Mouse (Mus musculus) retina, postnatal 7 days (tissue): Measurements from ENCODE around the gene Iyd.

Source experiments
- DNase-seq: peaks from one replicate; pipeline ENCODE4 v3.0.0-alpha.2; 2012; ENCODE audit warnings: low read depth, low spot score

The Iyd gene

DNA sequence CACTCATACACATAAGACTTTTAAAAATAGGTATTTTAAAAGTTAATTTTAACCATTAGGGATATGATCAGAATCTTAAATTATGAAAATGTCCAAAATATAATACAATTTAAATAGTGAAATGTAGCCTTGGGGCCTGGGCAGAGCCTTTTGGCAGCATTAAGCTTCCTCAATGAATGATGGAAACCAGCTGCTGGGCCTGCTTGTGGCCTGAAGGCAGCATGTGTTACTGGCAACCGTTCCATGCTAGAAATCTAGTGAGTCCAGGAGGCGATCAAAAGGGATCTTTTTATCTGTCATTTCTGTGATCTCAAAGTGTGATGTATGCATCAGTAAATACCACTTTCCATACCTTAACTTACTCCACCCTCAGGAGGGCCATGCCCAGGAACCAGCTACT, 9.3 kb downstream of the Iyd start:
- no peak for DNase-seq

DNA sequence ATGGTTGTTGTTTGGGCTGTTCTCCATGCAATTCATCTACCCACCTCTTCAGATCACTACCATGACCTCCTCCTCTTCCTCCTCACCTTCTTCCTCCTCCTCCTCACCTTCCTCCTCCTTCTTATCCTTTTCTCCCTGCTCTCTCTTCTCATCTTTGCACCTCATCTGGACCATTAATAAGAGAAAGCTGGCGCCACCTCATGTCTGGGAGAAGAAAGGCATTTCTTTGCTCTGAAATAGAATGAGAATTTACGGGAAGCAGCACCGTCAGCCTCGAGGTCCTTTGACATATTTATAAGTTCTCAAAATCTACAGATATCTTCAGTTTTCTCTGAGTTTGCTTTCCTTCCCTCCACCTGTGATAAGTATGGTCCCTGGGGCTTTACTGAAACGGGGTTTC, 15.1 kb downstream of the Iyd start:
- no peak for DNase-seq

- no peak for DNase-seq
Observed at GRCm38 (mm10) chr10:3556538-3556937, 16.5 kb downstream of the Iyd start.

- DNase-seq, result no peak
Observed at GRCm38 (mm10) chr10:3559136-3559535, 19.1 kb downstream of the Iyd start.

DNA sequence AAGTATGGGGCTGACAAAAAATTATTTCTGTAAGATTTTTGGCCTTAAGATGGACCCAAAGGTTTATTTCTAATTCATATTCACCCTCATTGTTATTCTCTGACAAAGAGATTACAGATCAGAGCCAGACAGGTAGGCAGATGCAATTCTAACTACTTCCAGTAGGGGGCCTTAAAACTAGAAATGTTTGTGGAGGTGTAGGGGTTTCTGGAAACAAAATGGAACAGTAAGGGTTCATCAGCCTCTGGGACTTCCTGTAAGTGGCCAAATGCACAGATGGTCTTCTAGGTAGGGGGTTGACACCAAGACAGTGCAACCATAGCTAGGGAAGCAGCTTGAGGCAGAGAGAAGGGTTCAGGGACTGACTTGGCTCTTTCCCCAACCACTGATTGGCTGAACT, 22.1 kb downstream of the Iyd start:
- DNase-seq, result no peak

DNA sequence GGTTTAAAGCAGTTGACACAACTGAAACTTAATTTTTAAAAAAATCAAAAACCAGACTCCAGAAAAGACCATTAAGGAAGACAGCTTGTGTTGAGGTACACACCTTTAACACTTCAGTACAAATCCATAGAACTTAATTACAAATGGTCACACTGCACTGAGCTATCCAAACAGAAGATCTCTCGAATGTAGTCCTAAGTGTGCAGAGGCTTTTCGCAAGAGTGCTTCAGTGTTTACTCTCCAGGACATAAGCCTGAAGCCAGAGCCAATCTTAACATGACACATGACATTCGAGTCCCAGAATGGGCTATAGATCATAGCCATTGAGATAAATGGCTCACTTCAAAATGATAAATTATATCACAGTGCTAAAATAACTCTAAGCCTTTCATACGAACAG, 25.1 kb downstream of the Iyd start:
- no peak for DNase-seq

GRCm38 (mm10) chr10:3567821-3568220, 27.8 kb downstream of the Iyd start:
- no peak for DNase-seq

DNA sequence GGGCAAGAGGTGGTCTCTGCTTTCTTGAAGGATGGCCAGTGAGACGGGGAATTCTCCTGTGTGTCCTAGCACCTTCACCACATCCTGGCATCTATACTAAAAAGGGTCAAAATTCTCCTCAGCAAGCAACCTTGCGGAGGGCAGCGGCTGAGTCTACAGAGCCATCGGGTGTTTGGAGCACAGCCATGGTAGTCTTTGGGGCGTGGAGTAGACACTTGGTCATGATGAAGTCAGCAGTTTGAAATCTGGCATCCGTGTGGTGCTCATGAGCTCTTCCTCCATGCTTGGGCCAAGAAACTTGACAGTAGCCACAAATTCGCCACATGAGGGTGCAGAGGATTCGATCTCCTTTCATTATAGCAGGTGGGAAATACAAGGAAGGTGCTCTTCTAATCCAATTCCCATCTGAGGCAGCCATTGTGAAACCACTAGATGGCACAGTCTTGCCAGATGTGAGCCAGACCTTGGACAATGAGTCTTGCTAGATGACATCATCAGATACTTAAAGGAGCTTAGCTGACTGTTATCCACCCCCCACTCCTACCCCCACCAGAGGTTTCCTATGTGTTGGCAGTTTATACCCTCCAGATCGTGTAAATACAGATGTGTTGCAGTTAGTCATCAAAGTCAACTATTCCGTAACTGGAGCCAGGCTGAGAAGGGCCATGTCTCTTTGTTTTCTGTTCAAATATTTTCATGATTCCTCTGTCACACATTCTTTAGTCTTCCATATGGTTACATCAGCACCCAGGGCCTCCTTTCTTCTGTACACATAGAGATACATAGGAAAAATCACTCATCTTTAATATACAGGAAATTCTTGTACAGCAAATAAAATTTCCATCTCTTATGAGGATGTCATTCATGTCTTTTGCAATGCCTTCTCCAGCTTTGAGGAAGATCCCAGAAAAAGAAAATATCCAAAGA, 32.9 kb downstream of the Iyd start:
- peak; percentile 19 for DNase-seq

- DNase-seq, result no peak
Observed at GRCm38 (mm10) chr10:3573905-3574500, 34.0 kb downstream of the Iyd start.

DNA sequence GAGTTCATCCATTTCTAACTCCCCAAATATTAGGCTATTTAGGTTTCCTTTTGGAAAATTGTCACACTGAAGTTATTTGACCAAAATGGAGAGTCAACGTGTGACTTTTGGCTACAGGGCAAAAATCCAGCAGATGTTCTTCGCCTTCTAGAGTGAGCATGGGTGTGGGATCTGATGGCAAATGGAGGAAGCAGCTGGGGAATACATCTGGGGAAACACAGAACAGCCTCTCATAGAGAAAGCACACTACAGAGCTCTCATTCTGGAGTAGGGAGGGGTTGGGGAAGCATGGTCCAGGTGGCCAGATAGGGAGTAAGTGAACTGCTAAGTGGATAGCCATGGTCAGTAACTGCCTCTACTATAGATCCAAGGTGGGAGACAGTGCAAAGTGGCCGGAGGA, 50.6 kb downstream of the Iyd start:
- DNase-seq, result no peak

- DNase-seq, result no peak
Observed at GRCm38 (mm10) chr10:3591790-3592189, 51.8 kb downstream of the Iyd start.

GRCm38 (mm10) chr10:3596697-3597096, 56.7 kb downstream of the Iyd start:
- no peak for DNase-seq

DNA sequence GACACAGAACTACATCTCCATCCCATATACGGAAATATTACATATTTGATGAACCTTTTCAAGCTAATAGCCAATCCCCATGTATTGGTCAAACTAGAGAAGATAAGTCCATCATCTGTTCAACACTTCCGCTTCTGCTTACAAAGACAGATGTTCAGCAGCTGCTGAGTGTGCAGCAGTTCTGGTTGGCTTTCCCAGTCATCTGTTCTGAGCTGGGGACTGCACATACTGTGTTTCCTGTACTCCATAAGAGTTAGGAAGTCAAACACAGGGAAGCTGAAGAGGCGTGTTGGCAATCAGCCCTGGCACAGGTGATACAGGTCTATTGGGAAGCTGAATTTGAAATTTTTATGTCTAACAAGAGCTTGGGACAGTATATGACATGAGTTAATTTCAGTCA, 57.7 kb downstream of the Iyd start:
- no peak for DNase-seq
